Mouse (Mus musculus) hindbrain, embryonic 13.5 days (tissue): ENCODE measurements around the gene Fscn3. TPM values are rescaled to one million over a fixed set of nuclear protein-coding genes. Genes with fewer than 3 reads are reported as not detected.

Source experiments
- ATAC-seq: fragments of 200-750 bp; cut with Nextera tagmentation; 2 replicates; pipeline ENCODE4 v1.8.0; 2017; ENCODE audit warnings: moderate TSS enrichment; ENCODE audit not compliant: low FRiP score
- H3K27ac ChIP-seq: fragments of 300-500 bp; sonication (generic); 2 replicates; pipeline ENCODE4 v1.5.1; 2015; ENCODE audit warnings: inconsistent platforms, mild to moderate bottlenecking, moderate library complexity
- H3K27me3 ChIP-seq: fragments of 300-500 bp; sonication (generic); 2 replicates; pipeline ENCODE4 v1.6.1; 2015; ENCODE audit warnings: mild to moderate bottlenecking, inconsistent platforms
- H3K36me3 ChIP-seq: fragments of 300-500 bp; sonication (generic); 2 replicates; pipeline ENCODE4 v1.6.1; 2015; ENCODE audit warnings: mild to moderate bottlenecking, inconsistent platforms
- H3K4me1 ChIP-seq: fragments of 300-500 bp; sonication (generic); replicated peaks from 2 replicates; pipeline ENCODE4 v1.6.1; 2015; ENCODE audit warnings: inconsistent platforms
- H3K4me2 ChIP-seq: fragments of 300-500 bp; sonication (generic); 2 replicates; pipeline ENCODE4 v1.6.1; 2015; ENCODE audit warnings: inconsistent platforms, mild to moderate bottlenecking, moderate library complexity
- H3K4me3 ChIP-seq: fragments of 300-500 bp; sonication (generic); 2 replicates; pipeline ENCODE4 v1.5.1; 2015; ENCODE audit warnings: mild to moderate bottlenecking, inconsistent platforms
- H3K9ac ChIP-seq: fragments of 300-500 bp; sonication (generic); 2 replicates; pipeline ENCODE4 v1.6.1; 2015; ENCODE audit warnings: mild to moderate bottlenecking, inconsistent platforms
- H3K9me3 ChIP-seq: fragments of 300-500 bp; sonication (generic); 2 replicates; pipeline ENCODE4 v1.6.1; 2016; ENCODE audit warnings: inconsistent platforms
- WGBS: fragments of 180-500 bp; shearing (Covaris S2); methylation state at CpG from one replicate; pipeline ENCODE4 v1.1.7; 2015; 5-methylcytosine and 5-hydroxymethylcytosine counted together
- polyA plus RNA-seq: library from polyadenylated mRNA; unstranded; fragments of >200 nt; fragmentation: Nextera tagmentation; extraction: Ambion mirVana; gene quantifications from 2 replicates; pipeline ENCODE4 v1.2.1, GENCODE M21; 2015

The Fscn3 gene
- not detected in 2 replicates for polyA plus RNA-seq

DNA sequence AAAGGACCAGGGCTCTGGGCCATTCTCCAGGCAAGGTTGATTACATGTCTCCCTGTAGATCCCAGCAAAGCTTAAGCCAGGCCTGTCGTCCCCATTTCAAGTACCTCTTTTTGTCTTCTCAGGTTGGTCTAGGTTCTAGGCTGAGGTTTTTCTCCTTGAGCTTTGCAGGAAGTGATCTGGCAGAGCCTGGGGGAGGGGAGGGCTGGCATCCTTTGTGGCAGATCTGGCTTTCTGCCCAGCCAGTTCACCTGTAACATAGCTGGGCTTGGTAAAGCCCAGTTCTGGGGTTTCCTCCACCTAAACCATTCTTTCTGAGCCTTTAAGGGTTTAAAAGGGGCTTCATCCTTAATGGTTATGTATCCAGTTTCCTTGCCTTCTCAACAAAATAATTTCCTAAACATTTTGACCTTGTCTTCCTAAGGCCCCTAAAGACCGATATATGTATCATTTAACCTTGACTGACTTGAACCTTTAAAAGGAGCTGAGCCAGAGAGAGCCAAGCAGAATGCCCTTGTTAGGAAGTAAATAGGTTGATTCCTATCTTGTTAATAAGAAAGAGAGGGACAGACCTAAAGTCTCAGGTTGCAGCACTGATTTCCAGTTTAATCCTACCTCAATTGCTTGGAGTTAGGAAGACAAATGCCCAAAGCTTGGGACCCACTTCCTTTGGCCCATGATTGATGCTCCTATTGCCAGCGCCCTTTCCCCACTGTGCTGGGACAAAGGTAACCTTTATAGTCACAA lies at the start of gene Fscn3:
Gene Fscn3, plus strand, starts transcription at position 694 of the 744 bp plus-strand sequence.
- Histone ChIP-seq H3K4me3 (no peak within 1 kb of the TSS), H3K4me1 (peaks cover 28% of the 10 kb centered on the region), H3K27me3 (no peaks in the 10 kb centered on the region), H3K9ac (no peak within 1 kb of the TSS), H3K36me3 (peaks cover 22% of the 10 kb centered on the region), H3K27ac (no peak within 1 kb of the TSS), H3K9me3 (no peaks in the 10 kb centered on the region), H3K4me2 (no peak within 1 kb of the TSS)
- no peak for ATAC-seq
- 75% methylated on average over 3 of the region's 3 CpGs for WGBS

DNA sequence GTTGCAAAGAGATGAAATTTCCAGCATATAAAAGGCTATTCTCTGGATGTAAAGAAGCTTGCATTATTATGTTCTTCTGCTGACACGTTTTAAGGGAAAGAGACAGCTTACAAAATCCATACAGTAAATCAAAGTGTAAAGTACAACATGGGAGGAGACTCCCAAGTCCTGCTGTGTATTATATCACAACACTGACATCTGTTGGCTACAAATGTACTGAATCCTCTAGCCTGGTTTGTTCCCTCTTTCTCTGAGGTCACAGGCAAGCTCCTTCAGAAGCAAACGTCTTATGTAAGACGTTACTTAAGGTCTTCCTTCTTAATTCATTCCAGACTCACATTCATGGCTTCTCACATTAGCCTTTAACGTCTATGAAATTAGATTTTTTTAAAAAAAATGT lies 45.6 kb upstream of the Fscn3 start:
- Histone ChIP-seq H3K27me3 (no peaks in the 10 kb centered on the region), H3K4me1 (no peaks in the 10 kb centered on the region), H3K27ac (no peak overlapping the region), H3K9me3 (no peaks in the 10 kb centered on the region), H3K36me3 (no peaks in the 10 kb centered on the region), H3K9ac (no peak overlapping the region), H3K4me3 (no peak overlapping the region), H3K4me2 (no peak overlapping the region)
- WGBS = 75% methylated on average over 4 of the region's 4 CpGs
- ATAC-seq = no peak

DNA sequence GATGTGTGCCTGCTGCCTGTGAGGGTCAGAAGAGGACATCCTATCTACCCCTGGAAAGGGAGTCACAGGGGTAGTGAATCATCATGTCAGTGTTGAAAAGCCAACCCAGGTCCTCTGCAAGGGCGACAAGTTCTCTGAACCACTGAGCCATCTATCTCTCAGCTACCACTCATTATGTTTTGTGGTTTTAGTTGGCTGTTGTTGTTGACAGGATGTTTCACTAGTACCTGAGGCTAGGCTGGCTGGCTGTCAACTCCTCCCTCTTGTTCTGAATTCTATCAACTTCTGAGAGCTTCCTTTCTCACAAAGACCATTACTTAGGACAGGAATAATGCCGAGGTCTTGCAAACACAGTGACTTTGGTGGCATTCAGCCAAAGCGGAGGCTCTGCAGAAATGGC lies 42.4 kb upstream of the Fscn3 start:
- Histone ChIP-seq H3K4me1 (no peaks in the 10 kb centered on the region), H3K4me3 (no peak overlapping the region), H3K9ac (no peak overlapping the region), H3K27me3 (no peaks in the 10 kb centered on the region), H3K9me3 (no peaks in the 10 kb centered on the region), H3K27ac (no peak overlapping the region), H3K36me3 (no peaks in the 10 kb centered on the region), H3K4me2 (no peak overlapping the region)
- 86% methylated on average over 3 of the region's 3 CpGs for WGBS
- ATAC-seq = no peak

GRCm38 (mm10) chr6:28389038-28389437 lies 38.6 kb upstream of the Fscn3 start:
- ATAC-seq = no peak
- no peaks in the 10 kb centered on the region for H3K4me1 ChIP-seq

GRCm38 (mm10) chr6:28396051-28396852 lies 31.3 kb upstream of the Fscn3 start:
- Histone ChIP-seq H3K4me3 (peak overlapping the region; percentile 49), H3K9me3 (no peaks in the 10 kb centered on the region), H3K9ac (peak overlapping the region; percentile 71), H3K27me3 (peaks cover 14% of the 10 kb centered on the region), H3K27ac (no peak overlapping the region), H3K36me3 (no peaks in the 10 kb centered on the region), H3K4me2 (peak overlapping the region; percentile 80), H3K4me1 (peaks cover 21% of the 10 kb centered on the region)
- 21% methylated on average over 15 of the region's 15 CpGs for WGBS
- no peak for ATAC-seq

More at GRCm38 (mm10) chr6:28389038-28389437, 38.6 kb upstream of the Fscn3 start:
- WGBS = 89% methylated on average over 3 of the region's 3 CpGs
- Histone ChIP-seq H3K9ac (no peak overlapping the region), H3K4me3 (no peak overlapping the region), H3K27me3 (no peaks in the 10 kb centered on the region), H3K9me3 (no peaks in the 10 kb centered on the region), H3K36me3 (no peaks in the 10 kb centered on the region), H3K4me2 (no peak overlapping the region), H3K27ac (no peak overlapping the region)

- H3K4me2 ChIP-seq = peak overlapping the region; percentile 80
- no peak overlapping the region for H3K27ac ChIP-seq
- no peaks in the 10 kb centered on the region for H3K36me3 ChIP-seq
- peaks cover 21% of the 10 kb centered on the region for H3K4me1 ChIP-seq
- H3K4me3 ChIP-seq = peak overlapping the region; percentile 49
- peaks cover 14% of the 10 kb centered on the region for H3K27me3 ChIP-seq
- H3K9ac ChIP-seq = peak overlapping the region; percentile 71
- H3K9me3 ChIP-seq = no peaks in the 10 kb centered on the region
- ATAC-seq = no peak; the same call in 1 of the 2 replicates
- whole genome bisulfite sequencing = under 1% methylated on average over 19 of the region's 19 CpGs
Observed at GRCm38 (mm10) chr6:28396853-28397457, 30.6 kb upstream of the Fscn3 start.

- H3K4me1 ChIP-seq = peaks cover 21% of the 10 kb centered on the region
- H3K27me3 ChIP-seq = peaks cover 14% of the 10 kb centered on the region
- under 1% methylated on average over 33 of the region's 33 CpGs for WGBS
- H3K9ac ChIP-seq = peak within 1 kb of the TSS; percentile 71
- H3K27ac ChIP-seq = peak within 1 kb of the TSS; percentile 62; the same call in 1 of the 2 replicates
- H3K9me3 ChIP-seq = no peaks in the 10 kb centered on the region
- peak within 1 kb of the TSS; percentile 49 for H3K4me3 ChIP-seq
- ATAC-seq = peak; percentile 52
- no peaks in the 10 kb centered on the region for H3K36me3 ChIP-seq
- H3K4me2 ChIP-seq = peak within 1 kb of the TSS; percentile 80
Observed at GRCm38 (mm10) chr6:28397681-28398203, 29.8 kb upstream of the Fscn3 start, which contains the start of gene Zfp800. TSS of gene Zfp800 (minus strand) at chr6:28398005.

GRCm38 (mm10) chr6:28398726-28399125 lies 28.9 kb upstream of the Fscn3 start:
- H3K27ac ChIP-seq = no peak overlapping the region
- H3K27me3 ChIP-seq = peaks cover 14% of the 10 kb centered on the region
- ATAC-seq = no peak
- H3K4me1 ChIP-seq = peaks cover 21% of the 10 kb centered on the region
- no peak overlapping the region for H3K4me2 ChIP-seq
- WGBS = 85% methylated on average over 3 of the region's 3 CpGs
- no peaks in the 10 kb centered on the region for H3K36me3 ChIP-seq
- H3K4me3 ChIP-seq = no peak overlapping the region
- no peaks in the 10 kb centered on the region for H3K9me3 ChIP-seq
- no peak overlapping the region for H3K9ac ChIP-seq

DNA sequence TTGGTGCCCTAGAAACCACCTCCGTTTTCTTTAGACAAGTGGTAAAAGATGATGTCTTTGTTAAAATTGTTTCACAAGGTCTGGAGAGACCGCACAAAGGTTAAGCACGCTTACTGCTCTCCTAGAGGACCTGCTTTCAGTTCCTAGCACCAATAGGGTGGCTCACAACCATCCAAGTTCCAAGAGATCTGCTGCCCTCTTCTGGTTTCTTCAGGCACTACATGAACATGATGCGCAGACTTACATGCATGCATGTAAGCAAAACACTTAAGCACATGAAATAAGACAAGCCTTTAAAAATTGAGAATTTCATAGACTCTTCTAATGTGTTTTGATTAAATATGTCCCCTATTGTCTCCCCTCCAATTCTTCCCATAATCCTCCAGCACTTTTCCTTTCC lies 27.8 kb upstream of the Fscn3 start:
- no peak for ATAC-seq
- Histone ChIP-seq H3K36me3 (no peaks in the 10 kb centered on the region), H3K27ac (no peak overlapping the region), H3K4me2 (no peak overlapping the region), H3K9me3 (no peaks in the 10 kb centered on the region), H3K9ac (no peak overlapping the region), H3K4me3 (no peak overlapping the region), H3K4me1 (peaks cover 21% of the 10 kb centered on the region), H3K27me3 (peaks cover 14% of the 10 kb centered on the region)
- 95% methylated on average over 4 of the region's 4 CpGs for WGBS

DNA sequence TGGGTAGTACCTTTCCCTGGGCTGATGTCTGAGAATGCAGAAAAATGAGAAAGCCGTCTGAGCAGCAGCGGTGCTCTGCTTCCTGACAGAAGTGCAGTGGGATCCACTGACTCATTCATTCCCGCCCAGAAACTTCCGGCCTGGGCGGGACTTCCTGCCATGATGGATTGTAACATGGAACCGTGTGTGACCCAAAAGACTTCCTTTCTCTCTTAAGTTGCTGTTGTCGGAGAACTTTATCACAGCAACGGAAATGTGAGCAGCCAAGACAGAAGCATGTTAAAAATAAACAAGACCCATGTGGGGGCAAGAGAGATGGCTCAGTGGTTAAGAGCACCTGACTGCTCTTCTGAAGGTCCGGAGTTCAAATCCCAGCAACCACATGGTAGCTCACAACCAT lies 17.5 kb upstream of the Fscn3 start:
- H3K4me1 ChIP-seq = no peaks in the 10 kb centered on the region
- no peak for ATAC-seq
- no peaks in the 10 kb centered on the region for H3K9me3 ChIP-seq
- no peak overlapping the region for H3K4me3 ChIP-seq
- no peak overlapping the region for H3K4me2 ChIP-seq
- no peak overlapping the region for H3K27ac ChIP-seq
- peaks cover 20% of the 10 kb centered on the region for H3K36me3 ChIP-seq
- no peak overlapping the region for H3K9ac ChIP-seq
- no peaks in the 10 kb centered on the region for H3K27me3 ChIP-seq
- 92% methylated on average over 9 of the region's 9 CpGs for WGBS

DNA sequence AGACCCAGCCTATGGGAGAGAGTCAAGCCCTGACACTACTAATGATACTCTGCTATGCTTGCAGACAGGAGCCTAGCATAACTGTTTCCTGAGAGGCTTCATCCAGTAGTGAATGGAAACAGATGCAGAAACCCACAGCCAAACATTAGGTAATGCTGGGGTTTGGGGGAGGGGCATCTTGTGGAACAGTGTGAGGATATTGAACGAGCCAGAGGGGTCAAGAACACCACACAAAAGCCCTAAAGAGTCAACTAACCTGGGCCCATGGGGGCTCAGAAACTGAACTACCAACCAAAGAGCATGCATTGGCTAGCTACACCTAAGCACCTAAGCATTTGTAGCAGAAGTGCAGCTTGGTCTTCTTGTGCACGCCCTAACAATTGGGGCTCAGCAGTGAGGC lies 16.4 kb upstream of the Fscn3 start:
- H3K9ac ChIP-seq = no peak overlapping the region
- ATAC-seq = no peak; the same call in 1 of the 2 replicates
- WGBS = 83% methylated on average over 2 of the region's 2 CpGs
- no peak overlapping the region for H3K27ac ChIP-seq
- no peaks in the 10 kb centered on the region for H3K27me3 ChIP-seq
- H3K4me2 ChIP-seq = no peak overlapping the region
- peaks cover 32% of the 10 kb centered on the region for H3K36me3 ChIP-seq
- no peak overlapping the region for H3K4me3 ChIP-seq
- no peaks in the 10 kb centered on the region for H3K4me1 ChIP-seq
- H3K9me3 ChIP-seq = no peaks in the 10 kb centered on the region

DNA sequence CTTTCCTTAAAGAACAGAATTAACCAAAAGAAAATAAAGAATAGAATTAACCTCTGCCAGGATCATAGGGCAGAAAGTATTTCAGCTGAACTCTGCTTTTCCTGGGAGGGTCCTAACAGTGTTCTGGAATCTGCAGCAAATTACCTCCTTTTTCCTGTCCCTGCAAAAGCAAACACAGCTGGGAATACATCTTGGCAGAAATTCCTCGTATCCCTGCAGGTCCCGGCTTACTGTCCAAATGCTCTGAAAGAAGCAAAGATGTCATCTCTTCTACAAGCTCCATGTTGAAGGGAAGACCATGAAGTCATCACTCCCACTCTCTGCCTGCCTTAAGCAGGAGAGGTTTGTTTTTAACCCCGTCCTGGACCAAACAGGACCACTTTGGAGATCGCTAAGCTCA lies 10.6 kb upstream of the Fscn3 start:
- H3K27me3 ChIP-seq = no peaks in the 10 kb centered on the region
- ATAC-seq = no peak
- no peak overlapping the region for H3K4me2 ChIP-seq
- peaks cover 60% of the 10 kb centered on the region for H3K36me3 ChIP-seq
- H3K4me1 ChIP-seq = peaks cover 43% of the 10 kb centered on the region
- H3K4me3 ChIP-seq = no peak overlapping the region
- no peak overlapping the region for H3K9ac ChIP-seq
- H3K27ac ChIP-seq = no peak overlapping the region
- 65% methylated on average over 4 of the region's 4 CpGs for WGBS
- H3K9me3 ChIP-seq = no peaks in the 10 kb centered on the region
